Comparison of ENCODE assay signal across 16 mouse cellular contexts in genomic region chr16:8715513-8716080, GRCm38 (mm10). TPM values are rescaled to one million over a fixed set of nuclear protein-coding genes. Genes with fewer than 3 reads are reported as not detected.
DNase-seq lines count a peak whose midpoint lies in the region; ATAC-seq and TF ChIP-seq lines count a peak whose summit lies in the region.
"Had no signal": no experiment of that assay in that cellular context is flagged by ENCODE, and none has a peak within 500 bp of the region (broad histone marks: within the 10 kb centered on the region; RNA-seq: fewer than 3 reads in every experiment).

No protein-coding gene starts in this region.

- TF ChIP-seq CTCF in stomach, postnatal 0 days (IDR thresholded peaks at IDR 0.05; ENCODE audit: low read depth) = no peak

- no peak overlapping the region for H3K4me3 ChIP-seq in kidney, embryonic 14.5 days (ENCODE audit: low read length)
- no peak overlapping the region for H3K4me3 ChIP-seq in stomach, embryonic 14.5 days (ENCODE audit: low read depth, low read length)
- no peak overlapping the region for H3K4me3 ChIP-seq in stomach, postnatal 0 days (ENCODE audit: low read depth, low read length)
- no peak overlapping the region for H3K4me3 ChIP-seq in stomach, embryonic 16.5 days (replicated peaks; ENCODE audit: low read length)
- no peak overlapping the region for H3K4me3 ChIP-seq in forebrain, embryonic 10.5 days
- H3K4me3 ChIP-seq: layer of hippocampus, adult 2 months; limb, embryonic 13.5 days had no signal

- 60% methylated on average over 10 of the region's 10 CpGs for WGBS in kidney, embryonic 14.5 days
- WGBS in stomach, embryonic 14.5 days = 48% methylated on average over 10 of the region's 10 CpGs
- 59% methylated on average over 10 of the region's 10 CpGs for WGBS in stomach, postnatal 0 days
- WGBS in stomach, embryonic 16.5 days = 57% methylated on average over 10 of the region's 10 CpGs
- 91% methylated on average over 10 of the region's 10 CpGs for WGBS in forebrain, embryonic 10.5 days

- peak; percentile 58 for DNase-seq in adrenal gland, postnatal 14 days
- DNase-seq in adrenal gland, postnatal 25 days = no peak
- DNase-seq in kidney, postnatal 36 days = no peak
- DNase-seq in stomach, postnatal 0 days (ENCODE audit: low spot score) = no peak
- DNase-seq in forebrain, embryonic 10.5 days (ENCODE audit: extremely low spot score, low spot score) = no peak
- DNase-seq: cerebellum, adult 18-20 months; thymus, postnatal 14 days had no signal

- H3K9me3 ChIP-seq in kidney, embryonic 14.5 days (ENCODE audit: control insufficient read depth, low read length) = no peaks in the 10 kb centered on the region
- no peaks in the 10 kb centered on the region for H3K9me3 ChIP-seq in stomach, embryonic 14.5 days (ENCODE audit: control insufficient read depth, low read depth, low read length)
- H3K9me3 ChIP-seq in stomach, postnatal 0 days (ENCODE audit: control insufficient read depth, low read length) = no peaks in the 10 kb centered on the region
- H3K9me3 ChIP-seq in stomach, embryonic 16.5 days (replicated peaks; ENCODE audit: control insufficient read depth, low read length) = no peaks in the 10 kb centered on the region
- no peaks in the 10 kb centered on the region for H3K9me3 ChIP-seq in forebrain, embryonic 10.5 days
- H3K9me3 ChIP-seq: limb, embryonic 13.5 days had no signal

- H3K9ac ChIP-seq in kidney, embryonic 14.5 days (ENCODE audit: low read depth, low read length) = no peak overlapping the region
- no peak overlapping the region for H3K9ac ChIP-seq in stomach, embryonic 14.5 days (replicated peaks; ENCODE audit: low read depth, low read length)
- H3K9ac ChIP-seq in stomach, postnatal 0 days (ENCODE audit: low read length) = no peak overlapping the region
- H3K9ac ChIP-seq in stomach, embryonic 16.5 days (ENCODE audit: low read length) = no peak overlapping the region
- H3K9ac ChIP-seq: limb, embryonic 13.5 days had no signal

- no peak overlapping the region for H3K4me2 ChIP-seq in kidney, embryonic 14.5 days (replicated peaks; ENCODE audit: low read depth, low read length)
- no peak overlapping the region for H3K4me2 ChIP-seq in stomach, embryonic 14.5 days (replicated peaks; ENCODE audit: low read depth, low read length)
- no peak overlapping the region for H3K4me2 ChIP-seq in stomach, postnatal 0 days (replicated peaks; ENCODE audit: low read depth)
- H3K4me2 ChIP-seq in stomach, embryonic 16.5 days (ENCODE audit: low read depth, low read length) = no peak overlapping the region
- H3K4me2 ChIP-seq: limb, embryonic 13.5 days had no signal

- TF ChIP-seq EP300 in stomach, postnatal 0 days (optimal IDR thresholded peaks at IDR 0.05) = no peak

- H3K36me3 ChIP-seq in kidney, embryonic 14.5 days (ENCODE audit: control insufficient read depth, insufficient read depth, low read length) = peaks cover 58% of the 10 kb centered on the region
- peaks cover 49% of the 10 kb centered on the region for H3K36me3 ChIP-seq in stomach, embryonic 14.5 days (ENCODE audit: control insufficient read depth, insufficient read depth, low read length)
- H3K36me3 ChIP-seq in stomach, postnatal 0 days (ENCODE audit: control insufficient read depth, insufficient read depth, low read length) = peaks cover 9% of the 10 kb centered on the region; the same call in 1 of the 2 replicates
- H3K36me3 ChIP-seq in stomach, embryonic 16.5 days (ENCODE audit: control insufficient read depth, insufficient read depth, low read length) = 0 out of 2 replicates have a peak, but pooled peaks cover 12% of the 10 kb centered on the region
- H3K36me3 ChIP-seq in forebrain, embryonic 10.5 days (replicated peaks) = peaks cover 59% of the 10 kb centered on the region

- H3K27ac ChIP-seq in kidney, embryonic 14.5 days (ENCODE audit: low read depth, low read length) = no peak overlapping the region
- H3K27ac ChIP-seq in stomach, embryonic 14.5 days (ENCODE audit: low read length) = peak overlapping the region; percentile 27; the same call in 1 of the 2 replicates
- no peak overlapping the region for H3K27ac ChIP-seq in stomach, postnatal 0 days (replicated peaks)
- no peak overlapping the region for H3K27ac ChIP-seq in stomach, embryonic 16.5 days (ENCODE audit: low read length)
- H3K27ac ChIP-seq in forebrain, embryonic 10.5 days = no peak overlapping the region
- H3K27ac ChIP-seq: layer of hippocampus, adult 2 months; limb, embryonic 13.5 days had no signal

- ATAC-seq in kidney, embryonic 14.5 days (ENCODE audit: low FRiP score, low TSS enrichment) = peak; percentile 56
- ATAC-seq in stomach, embryonic 14.5 days (ENCODE audit: insufficient number of reproducible peaks, insufficient read depth, low FRiP score, low read depth) = no peak
- ATAC-seq in stomach, postnatal 0 days (ENCODE audit: low FRiP score, low TSS enrichment) = no peak; the same call in 1 of the 2 replicates
- ATAC-seq in stomach, embryonic 16.5 days (ENCODE audit: insufficient read depth, low FRiP score) = peak; percentile 29; the same call in 1 of the 2 replicates

- no peaks in the 10 kb centered on the region for H3K27me3 ChIP-seq in kidney, embryonic 14.5 days (ENCODE audit: control insufficient read depth, insufficient read depth, low read length)
- H3K27me3 ChIP-seq in stomach, embryonic 14.5 days (ENCODE audit: control insufficient read depth, insufficient read depth, low read length) = no peaks in the 10 kb centered on the region
- no peaks in the 10 kb centered on the region for H3K27me3 ChIP-seq in stomach, postnatal 0 days (ENCODE audit: control insufficient read depth, insufficient read depth, low read length)
- no peaks in the 10 kb centered on the region for H3K27me3 ChIP-seq in stomach, embryonic 16.5 days (ENCODE audit: control insufficient read depth, insufficient read depth, low read length)
- no peaks in the 10 kb centered on the region for H3K27me3 ChIP-seq in forebrain, embryonic 10.5 days (ENCODE audit: poor library complexity, severe bottlenecking)
- H3K27me3 ChIP-seq: limb, embryonic 13.5 days had no signal

- peaks cover 3% of the 10 kb centered on the region; the same call in 1 of the 2 replicates for H3K4me1 ChIP-seq in kidney, embryonic 14.5 days (ENCODE audit: control insufficient read depth, insufficient read depth, low read length)
- peaks cover 10% of the 10 kb centered on the region for H3K4me1 ChIP-seq in stomach, embryonic 14.5 days (ENCODE audit: control insufficient read depth, insufficient read depth, low read length)
- H3K4me1 ChIP-seq in stomach, postnatal 0 days (replicated peaks; ENCODE audit: control insufficient read depth, insufficient read depth) = no peaks in the 10 kb centered on the region; the same call in none of the 2 replicates
- H3K4me1 ChIP-seq in stomach, embryonic 16.5 days (ENCODE audit: control insufficient read depth, insufficient read depth, low read length) = peaks cover 5% of the 10 kb centered on the region; the same call in 1 of the 2 replicates
- H3K4me1 ChIP-seq in forebrain, embryonic 10.5 days = 0 out of 2 replicates have a peak, but pooled peaks cover 3% of the 10 kb centered on the region

RNA-seq across cellular contexts. Expression of gene Gm5767, which starts 35.0 kb away (rescaled TPM):
- not detected in 2 replicates for total RNA-seq in adrenal gland, postnatal 14 days (2021)
- total RNA-seq in adrenal gland, postnatal 25 days (2021) = not detected in 2 replicates
- not detected in 2 replicates for polyA plus RNA-seq in kidney, embryonic 14.5 days (2014; fragmentation: Nextera tagmentation; extraction: Ambion mirVana)
- not detected in 2 replicates for polyA plus RNA-seq in stomach, embryonic 14.5 days (2014; fragmentation: Nextera tagmentation; extraction: Ambion mirVana)
- polyA plus RNA-seq in stomach, postnatal 0 days (2015; fragmentation: Nextera tagmentation; extraction: Ambion mirVana) = not detected in 2 replicates
- polyA plus RNA-seq in stomach, embryonic 16.5 days (2015; fragmentation: Nextera tagmentation; extraction: Ambion mirVana) = not detected in 2 replicates
- polyA plus RNA-seq in forebrain, embryonic 10.5 days (2016; fragmentation: Nextera tagmentation; extraction: Ambion mirVana) = 0.26 TPM in 1 of 2 replicates, not detected in the other
- total RNA-seq: adrenal gland, postnatal 4 days; layer of hippocampus, adult 2 months; megakaryocyte progenitor cell, adult 5-6 weeks had no signal
- polyA plus RNA-seq: hindbrain, embryonic 11.5 days; limb, embryonic 13.5 days; spleen, adult 2 months had no signal

RNA-seq across cellular contexts. Expression of gene Carhsp1, which starts 43.6 kb away (rescaled TPM):
- 74.9 and 85.9 TPM in 2 replicates for total RNA-seq in adrenal gland, postnatal 14 days (2021)
- total RNA-seq in adrenal gland, postnatal 25 days (2021) = 91.2 and 94.1 TPM in 2 replicates
- polyA plus RNA-seq in kidney, embryonic 14.5 days (2014; fragmentation: Nextera tagmentation; extraction: Ambion mirVana) = 23.1 and 45.2 TPM in 2 replicates
- polyA plus RNA-seq in stomach, embryonic 14.5 days (2014; fragmentation: Nextera tagmentation; extraction: Ambion mirVana) = 35.3 and 37.0 TPM in 2 replicates
- 53.1 and 53.8 TPM in 2 replicates for polyA plus RNA-seq in stomach, postnatal 0 days (2015; fragmentation: Nextera tagmentation; extraction: Ambion mirVana)
- polyA plus RNA-seq in stomach, embryonic 16.5 days (2015; fragmentation: Nextera tagmentation; extraction: Ambion mirVana) = 89.9 and 92.1 TPM in 2 replicates
- 137 and 143 TPM in 2 replicates for polyA plus RNA-seq in forebrain, embryonic 10.5 days (2016; fragmentation: Nextera tagmentation; extraction: Ambion mirVana)

Comparison
In these comparisons a context has a peak if more than half of its experiments do, and no peak if none do; other contexts are left out.
1. ATAC-seq: peak in kidney, embryonic 14.5 days (single experiment) and stomach, embryonic 16.5 days (single experiment); none in stomach, embryonic 14.5 days (single experiment) and stomach, postnatal 0 days (single experiment).